Mouse (Mus musculus): ENCODE measurements at regions not wholly inside any gene's neighbourhood (a gene's known extent, or its start where the extent isn't known, plus 50 kb on each side); places are given as distances from the start of the nearest gene placed in this dataset.

DNA sequence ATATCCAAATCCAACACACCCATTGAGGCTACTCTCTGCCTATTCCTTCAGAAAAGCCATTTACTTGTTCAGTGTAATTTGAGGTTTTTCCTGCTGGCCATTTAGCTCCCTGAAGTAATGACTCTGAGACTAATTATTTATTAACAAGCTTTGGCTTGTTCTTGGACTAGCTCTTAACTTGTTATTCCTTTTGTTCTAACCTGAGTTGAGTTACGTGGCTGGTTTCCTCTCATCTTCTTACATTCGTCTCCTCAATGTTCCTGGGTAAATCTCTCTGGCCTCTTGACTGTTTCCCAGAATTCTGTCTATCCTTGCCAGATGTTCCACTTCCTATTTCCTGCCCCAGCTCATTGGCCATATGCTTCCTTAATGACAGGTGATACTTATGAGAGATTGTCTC is 157.2 kb downstream of the Pmp22 start:
- TF ChIP-seq POLR2A (IDR thresholded peaks at IDR 0.05; ENCODE audit: borderline replicate concordance, control insufficient read depth, low read depth, low read length) = no peak
- TF ChIP-seq CTCF (IDR thresholded peaks at IDR 0.05; ENCODE audit: control insufficient read depth, insufficient read depth, low read length) = no peak

Data from bone marrow, adult 2 months (tissue).